Mouse (Mus musculus): ENCODE data around the gene Inha.

Gene Inha

GRCm38 (mm10) chr1:75502945-75503650 lies 3.8 kb upstream of the Inha start:
- Histone ChIP-seq H3K27me3 (ENCODE audit: control insufficient read depth, insufficient read depth, low read length, poor library complexity, severe bottlenecking) (peaks cover 4% of the 10 kb centered on the region; the same call in 1 of the 2 replicates), H3K36me3 (ENCODE audit: control insufficient read depth, insufficient read depth, low read length, poor library complexity, severe bottlenecking) (no peaks in the 10 kb centered on the region)
- no peak for DNase-seq (ENCODE audit: low read depth, low spot score)

DNA sequence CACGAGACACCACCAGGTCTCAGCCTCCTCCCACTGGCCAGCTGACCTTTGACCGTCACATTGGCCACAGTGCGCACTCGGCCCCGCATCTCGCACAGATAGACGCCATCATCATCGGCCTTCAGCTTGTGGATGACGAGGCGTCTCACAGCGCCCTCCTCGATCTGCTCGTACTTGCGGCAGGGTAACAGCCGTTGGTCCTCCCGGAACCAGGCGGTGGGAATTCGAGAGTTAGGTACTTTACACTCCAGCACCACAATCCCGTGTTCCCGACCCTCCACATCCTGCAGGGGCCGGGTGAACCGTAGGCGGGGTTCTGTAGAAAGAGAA lies 3.3 kb upstream of the Inha start:
- H3K36me3 ChIP-seq (ENCODE audit: control insufficient read depth, insufficient read depth, low read length, poor library complexity, severe bottlenecking): no peaks in the 10 kb centered on the region
- peaks cover 4% of the 10 kb centered on the region; the same call in 1 of the 2 replicates for H3K27me3 ChIP-seq (ENCODE audit: control insufficient read depth, insufficient read depth, low read length, poor library complexity, severe bottlenecking)
- DNase-seq (ENCODE audit: low read depth, low spot score): no peak

GRCm38 (mm10) chr1:75504256-75505045 lies 2.4 kb upstream of the Inha start:
- peaks cover 4% of the 10 kb centered on the region; the same call in 1 of the 2 replicates for H3K27me3 ChIP-seq (ENCODE audit: control insufficient read depth, insufficient read depth, low read length, poor library complexity, severe bottlenecking)
- DNase-seq (ENCODE audit: low read depth, low spot score): no peak
- no peaks in the 10 kb centered on the region for H3K36me3 ChIP-seq (ENCODE audit: control insufficient read depth, insufficient read depth, low read length, poor library complexity, severe bottlenecking)

GRCm38 (mm10) chr1:75505159-75505955 lies 1.5 kb upstream of the Inha start:
- Histone ChIP-seq H3K27me3 (ENCODE audit: control insufficient read depth, insufficient read depth, low read length, poor library complexity, severe bottlenecking) (peaks cover 4% of the 10 kb centered on the region; the same call in 1 of the 2 replicates), H3K36me3 (ENCODE audit: control insufficient read depth, insufficient read depth, low read length, poor library complexity, severe bottlenecking) (no peaks in the 10 kb centered on the region)
- DNase-seq (ENCODE audit: low read depth, low spot score): no peak

DNA sequence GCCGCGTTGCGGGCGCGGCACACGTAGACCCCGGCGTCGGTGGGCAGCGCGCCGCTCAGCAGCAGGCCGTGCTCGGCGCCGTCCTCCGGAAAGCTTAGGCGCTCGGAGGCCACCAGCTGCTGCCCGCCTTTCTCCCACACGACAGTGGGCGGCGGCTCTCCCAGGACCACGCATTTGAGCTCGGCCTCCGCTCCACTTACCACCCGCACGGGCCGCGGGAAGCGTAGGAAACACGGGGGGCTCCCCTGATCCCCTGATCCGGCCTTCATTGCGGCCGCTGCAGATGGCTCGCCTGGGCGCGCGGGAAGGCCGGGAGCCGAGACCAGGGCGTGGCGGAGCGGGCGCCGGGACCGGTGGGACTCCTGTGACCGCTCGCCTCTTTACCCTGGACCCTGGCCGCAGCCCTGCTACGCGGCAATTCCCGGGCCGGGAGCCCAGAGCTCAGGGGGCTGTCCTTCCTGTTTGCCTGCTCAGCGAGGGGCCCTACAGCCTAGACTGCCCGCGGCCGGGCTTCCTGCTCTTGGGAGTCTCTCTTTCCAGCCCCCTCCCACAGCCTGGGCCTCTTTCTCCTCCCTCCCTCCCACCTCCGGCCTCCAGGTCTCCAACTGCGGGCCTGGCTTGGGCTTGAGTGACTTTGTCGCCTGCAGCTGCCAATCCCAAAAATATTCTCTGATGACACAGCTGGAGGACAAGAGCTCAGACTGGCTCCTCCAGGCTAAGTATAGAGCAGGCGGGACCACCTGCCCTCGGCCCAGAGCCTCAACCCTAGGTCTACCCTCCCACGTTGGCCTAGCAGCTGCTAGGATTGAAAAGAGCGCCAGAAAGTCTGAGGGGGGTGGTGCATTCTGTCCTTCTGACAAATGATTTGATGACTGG lies 683 bp upstream of the Inha start, which contains the start of gene Obsl1:
TSS of gene Obsl1 (minus strand) at position 497 of the 876 bp plus-strand sequence.
- Histone ChIP-seq H3K36me3 (ENCODE audit: control insufficient read depth, insufficient read depth, low read length, poor library complexity, severe bottlenecking) (no peaks in the 10 kb centered on the region), H3K27me3 (ENCODE audit: control insufficient read depth, insufficient read depth, low read length, poor library complexity, severe bottlenecking) (peaks cover 4% of the 10 kb centered on the region; the same call in 1 of the 2 replicates)
- DNase-seq (ENCODE audit: low read depth, low spot score): no peak

DNA sequence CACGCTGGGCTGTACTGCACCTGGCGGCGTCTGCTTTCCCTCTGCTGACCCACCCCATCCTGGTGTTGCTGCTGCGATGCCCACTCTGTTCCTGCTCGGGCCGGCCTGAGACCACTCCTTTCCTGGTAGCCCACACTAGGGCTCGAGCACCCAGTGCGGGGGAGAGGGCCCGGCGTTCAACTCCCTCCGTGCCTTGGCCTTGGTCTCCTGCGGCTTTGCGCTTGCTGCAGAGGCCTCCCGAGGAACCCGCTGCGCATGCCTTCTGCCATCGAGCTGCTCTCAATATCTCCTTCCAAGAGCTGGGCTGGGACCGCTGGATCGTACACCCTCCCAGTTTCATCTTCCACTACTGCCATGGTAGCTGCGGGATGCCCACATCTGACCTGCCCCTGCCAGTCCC lies 2.7 kb downstream of the Inha start:
- Histone ChIP-seq H3K27me3 (ENCODE audit: control insufficient read depth, insufficient read depth, low read length, poor library complexity, severe bottlenecking) (peaks cover 4% of the 10 kb centered on the region; the same call in 1 of the 2 replicates), H3K36me3 (ENCODE audit: control insufficient read depth, insufficient read depth, low read length, poor library complexity, severe bottlenecking) (no peaks in the 10 kb centered on the region)
- DNase-seq (ENCODE audit: low read depth, low spot score): no peak

DNA sequence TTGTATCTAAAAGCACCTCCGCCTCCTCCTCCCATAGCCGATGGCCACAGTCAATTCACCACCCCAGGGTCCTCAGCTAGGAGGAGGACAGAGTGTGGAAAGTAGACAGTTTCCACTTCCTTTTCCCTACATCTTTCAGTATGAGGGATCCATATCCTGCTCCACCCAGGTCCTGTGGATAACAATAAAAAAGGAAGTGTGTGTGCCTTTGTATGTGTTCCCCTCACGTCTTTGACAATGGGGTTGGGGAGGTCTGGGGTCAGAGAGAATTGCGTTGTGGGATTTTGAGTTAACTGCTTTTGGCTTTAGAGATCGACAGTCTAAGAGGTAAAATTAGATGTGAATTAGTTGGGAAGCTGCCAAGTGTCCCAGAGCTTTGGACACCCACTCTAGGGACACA lies 3.3 kb downstream of the Inha start:
- DNase-seq (ENCODE audit: low read depth, low spot score): no peak
- H3K27me3 ChIP-seq (ENCODE audit: control insufficient read depth, insufficient read depth, low read length, poor library complexity, severe bottlenecking): peaks cover 4% of the 10 kb centered on the region; the same call in 1 of the 2 replicates
- H3K36me3 ChIP-seq (ENCODE audit: control insufficient read depth, insufficient read depth, low read length, poor library complexity, severe bottlenecking): no peaks in the 10 kb centered on the region

DNA sequence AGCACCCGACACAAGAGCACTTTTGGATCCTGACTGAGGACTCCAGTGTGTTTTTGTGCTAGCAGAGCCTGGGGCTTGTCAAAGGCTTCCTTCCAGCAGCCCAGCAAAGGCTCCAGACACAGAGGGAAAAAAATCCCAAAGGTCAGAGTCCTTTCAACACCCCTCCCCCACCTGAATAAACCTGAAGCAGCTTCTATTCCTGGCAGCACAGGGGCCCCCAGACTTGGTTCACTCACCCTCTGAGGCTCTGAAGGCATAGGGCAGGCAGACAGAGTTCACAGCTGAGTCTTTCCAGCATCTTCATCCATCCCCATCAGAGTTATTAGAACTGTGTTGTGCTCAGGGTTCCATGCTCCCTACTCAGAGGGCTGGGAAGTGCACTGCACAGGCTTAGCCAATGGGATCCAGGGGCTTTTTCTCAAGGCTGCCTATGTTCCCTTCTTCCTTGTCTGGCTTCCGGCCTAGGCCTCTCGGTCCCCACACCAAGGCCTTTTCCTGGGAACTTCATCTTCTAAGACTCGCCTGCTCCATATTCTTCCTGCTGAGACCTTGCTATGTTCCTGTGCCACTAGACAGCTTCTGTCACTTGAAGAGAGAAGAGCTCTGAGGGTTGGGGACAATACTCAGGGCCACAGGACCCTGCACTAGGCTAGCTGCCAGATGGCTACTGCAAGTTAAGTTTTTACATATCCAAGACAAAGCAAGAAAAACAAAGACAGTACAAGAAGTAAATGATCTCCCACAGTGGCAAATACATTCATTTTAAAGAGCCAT lies 4.7 kb downstream of the Inha start:
- H3K36me3 ChIP-seq (ENCODE audit: control insufficient read depth, insufficient read depth, low read length, poor library complexity, severe bottlenecking): no peaks in the 10 kb centered on the region
- DNase-seq (ENCODE audit: low read depth, low spot score): no peak

GRCm38 (mm10) chr1:75512550-75512949 lies 5.7 kb downstream of the Inha start:
- DNase-seq (ENCODE audit: low read depth, low spot score): no peak
- no peaks in the 10 kb centered on the region for H3K36me3 ChIP-seq (ENCODE audit: control insufficient read depth, insufficient read depth, low read length, poor library complexity, severe bottlenecking)
- no peaks in the 10 kb centered on the region for H3K27me3 ChIP-seq (ENCODE audit: control insufficient read depth, insufficient read depth, low read length, poor library complexity, severe bottlenecking)

More for the DNA sequence above, 4.7 kb downstream of the Inha start:
- H3K27me3 ChIP-seq (ENCODE audit: control insufficient read depth, insufficient read depth, low read length, poor library complexity, severe bottlenecking): no peaks in the 10 kb centered on the region

GRCm38 (mm10) chr1:75516703-75517380 lies 10.0 kb downstream of the Inha start:
- Histone ChIP-seq H3K27me3 (ENCODE audit: control insufficient read depth, insufficient read depth, low read length, poor library complexity, severe bottlenecking) (no peaks in the 10 kb centered on the region), H3K36me3 (ENCODE audit: control insufficient read depth, insufficient read depth, low read length, poor library complexity, severe bottlenecking) (no peaks in the 10 kb centered on the region)
- DNase-seq (ENCODE audit: low read depth, low spot score): no peak

DNA sequence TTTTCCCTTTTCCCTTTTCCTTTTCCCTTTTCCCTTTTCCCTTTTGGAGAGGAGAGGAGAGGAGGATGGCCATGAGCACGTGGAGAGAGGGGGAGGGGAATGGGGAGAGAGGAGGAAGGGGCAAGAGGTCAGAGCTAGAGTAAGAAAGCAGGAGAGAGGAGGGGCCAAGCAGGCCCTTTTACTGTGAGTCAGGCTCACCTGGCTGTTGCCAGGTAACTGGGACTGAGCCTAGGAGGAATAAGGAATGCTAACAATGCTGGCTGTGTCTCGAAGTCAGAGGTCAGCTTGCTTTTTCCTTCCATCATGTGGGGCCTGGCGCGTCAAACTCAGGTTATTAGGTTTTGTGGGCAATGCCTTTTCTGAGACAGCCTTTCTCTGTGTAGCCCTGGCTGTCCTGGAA lies 11.1 kb downstream of the Inha start:
- no peak for DNase-seq (ENCODE audit: low read depth, low spot score)
- no peaks in the 10 kb centered on the region for H3K36me3 ChIP-seq (ENCODE audit: control insufficient read depth, insufficient read depth, low read length, poor library complexity, severe bottlenecking)
- H3K27me3 ChIP-seq (ENCODE audit: control insufficient read depth, insufficient read depth, low read length, poor library complexity, severe bottlenecking): no peaks in the 10 kb centered on the region

- Histone ChIP-seq H3K27me3 (ENCODE audit: control insufficient read depth, insufficient read depth, low read length, poor library complexity, severe bottlenecking) (no peaks in the 10 kb centered on the region), H3K36me3 (ENCODE audit: control insufficient read depth, insufficient read depth, low read length, poor library complexity, severe bottlenecking) (no peaks in the 10 kb centered on the region)
- no peak for DNase-seq (ENCODE audit: low read depth, low spot score)
Measured at GRCm38 (mm10) chr1:75518427-75518826, 11.6 kb downstream of the Inha start.

DNA sequence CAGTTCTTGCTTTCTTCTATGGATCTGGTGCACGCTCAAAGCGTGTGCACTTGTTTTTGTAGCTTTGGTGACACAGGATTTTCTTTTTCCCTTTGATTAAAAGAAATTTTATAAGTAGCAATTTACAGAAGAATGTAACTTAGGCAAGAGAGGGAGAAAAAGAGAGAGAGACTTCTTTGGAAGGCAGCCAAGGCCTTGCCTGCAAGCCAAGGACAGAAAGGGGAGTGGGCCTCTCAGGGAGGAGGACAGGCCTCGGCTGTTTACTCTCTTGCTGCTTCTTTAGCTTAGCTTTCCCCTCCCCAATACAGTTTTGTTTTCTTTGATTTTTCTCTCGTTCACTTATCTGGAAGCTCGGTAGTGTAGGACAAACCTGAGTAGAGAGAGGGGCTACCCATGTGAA lies 12.7 kb downstream of the Inha start:
- DNase-seq (ENCODE audit: low read depth, low spot score): no peak
- Histone ChIP-seq H3K36me3 (ENCODE audit: control insufficient read depth, insufficient read depth, low read length, poor library complexity, severe bottlenecking) (no peaks in the 10 kb centered on the region), H3K27me3 (ENCODE audit: control insufficient read depth, insufficient read depth, low read length, poor library complexity, severe bottlenecking) (no peaks in the 10 kb centered on the region)

All from splenic B cell, adult 2 months (primary cell).